Mouse (Mus musculus) sigmoid colon, adult 10 weeks (tissue): ENCODE measurements around the gene Zfp821. TPM values are rescaled to one million over a fixed set of nuclear protein-coding genes. Genes with fewer than 3 reads are reported as not detected.

Experiments
- polyA plus RNA-seq: library from polyadenylated mRNA; stranded (reverse); fragments of 350-450 nt; fragmentation: Illumina TruSeq; extraction: RNeasy Lipid Tissue Mini Kit (QIAGEN cat#74804); gene quantifications from one replicate; pipeline ENCODE4 v1.2.3, GENCODE M21; 2014; ENCODE audit warnings: low read depth, low replicate concordance

Zfp821 gene
- polyA plus RNA-seq: 3.7 TPM

GRCm38 (mm10) chr8:109705320-109706075 lies at the start of gene Zfp821:
TSS of gene Zfp821 (plus strand) at chr8:109705546.

GRCm38 (mm10) chr8:109693146-109693900 lies 12.0 kb upstream of the Zfp821 start, which contains the start of gene Ist1:
TSS of gene Ist1 (minus strand) at chr8:109693260.

GRCm38 (mm10) chr8:109737237-109738048 lies 32.1 kb downstream of the Zfp821 start, which contains the start of gene Atxn1l:
TSS of gene Atxn1l (minus strand) at chr8:109737739.

Other genes starting within 250 kb of the Zfp821 start
- not detected for gene Pmfbp1, start 211.5 kb upstream of the Zfp821 start, polyA plus RNA-seq
- 3.2 TPM for gene Dhx38, start 139.7 kb upstream of the Zfp821 start, polyA plus RNA-seq
- 14.7 TPM for gene Txnl4b, start 139.7 kb upstream of the Zfp821 start, polyA plus RNA-seq
- not detected for gene Hp, start 126.4 kb upstream of the Zfp821 start, polyA plus RNA-seq
- gene Dhodh, start 96.9 kb upstream of the Zfp821 start, polyA plus RNA-seq: 2.8 TPM
- gene Pkd1l3, start 91.0 kb upstream of the Zfp821 start, polyA plus RNA-seq: not detected
- gene Ist1, start 12.3 kb upstream of the Zfp821 start, polyA plus RNA-seq: 128 TPM
- 16.7 TPM for gene Atxn1l, start 32.2 kb downstream of the Zfp821 start, polyA plus RNA-seq
- gene Ap1g1, start 73.0 kb downstream of the Zfp821 start, polyA plus RNA-seq: 208 TPM
- gene Phlpp2, start 163.0 kb downstream of the Zfp821 start, polyA plus RNA-seq: 41.9 TPM